Mouse (Mus musculus): ENCODE results near the gene Nccrp1.
A peak's percentile ranks its signal among the peaks of the same experiment; 100 is the strongest.
"Not testable (repeated sequence)": the region's sequence is repeated elsewhere in the genome, so short reads cannot be mapped to it uniquely, and the experiment has no call there.

The Nccrp1 gene

GRCm38 (mm10) chr7:28570291-28570981 is 23.4 kb upstream of the Nccrp1 start:
- DNase-seq (ENCODE audit: low spot score) = no peak

- DNase-seq (ENCODE audit: low spot score) = peak; percentile 87
These were observed 21.2 kb upstream of the Nccrp1 start for GRCm38 (mm10) chr7:28568253-28568652.

GRCm38 (mm10) chr7:28567539-28567938 is 20.5 kb upstream of the Nccrp1 start:
- DNase-seq (ENCODE audit: low spot score) = no peak

GRCm38 (mm10) chr7:28565407-28565806 is 18.4 kb upstream of the Nccrp1 start:
- no peak for DNase-seq (ENCODE audit: low spot score)

GRCm38 (mm10) chr7:28562951-28563350 is 15.9 kb upstream of the Nccrp1 start:
- no peak for DNase-seq (ENCODE audit: low spot score)

GRCm38 (mm10) chr7:28562371-28562770 is 15.3 kb upstream of the Nccrp1 start:
- DNase-seq (ENCODE audit: low spot score) = no peak

GRCm38 (mm10) chr7:28561967-28562366 is 14.9 kb upstream of the Nccrp1 start:
- DNase-seq (ENCODE audit: low spot score) = no peak

GRCm38 (mm10) chr7:28560856-28561255 is 13.8 kb upstream of the Nccrp1 start:
- DNase-seq (ENCODE audit: low spot score) = no peak

- no peak for DNase-seq (ENCODE audit: low spot score)
These were observed 11.4 kb upstream of the Nccrp1 start for GRCm38 (mm10) chr7:28558486-28558885.

- no peak for DNase-seq (ENCODE audit: low spot score)
These were observed 10.7 kb upstream of the Nccrp1 start for GRCm38 (mm10) chr7:28557708-28558107.

- DNase-seq (ENCODE audit: low spot score) = no peak
These were observed 10.0 kb upstream of the Nccrp1 start for GRCm38 (mm10) chr7:28557069-28557468.

GRCm38 (mm10) chr7:28555939-28556535 is 9.0 kb upstream of the Nccrp1 start:
- DNase-seq (ENCODE audit: low spot score) = peak; percentile 35

- no peak for DNase-seq (ENCODE audit: low spot score)
These were observed 6.0 kb upstream of the Nccrp1 start for GRCm38 (mm10) chr7:28553076-28553475.

GRCm38 (mm10) chr7:28547628-28548027 is 574 bp upstream of the Nccrp1 start:
- DNase-seq (ENCODE audit: low spot score) = no peak

GRCm38 (mm10) chr7:28546649-28547048 is 405 bp downstream of the Nccrp1 start:
- peak; percentile 47 for DNase-seq (ENCODE audit: low spot score)

- no peak for DNase-seq (ENCODE audit: low spot score)
These were observed 1.2 kb downstream of the Nccrp1 start for GRCm38 (mm10) chr7:28545891-28546210.

- DNase-seq (ENCODE audit: low spot score) = peak; percentile 55
These were observed 1.8 kb downstream of the Nccrp1 start for GRCm38 (mm10) chr7:28545048-28545890.

GRCm38 (mm10) chr7:28544051-28544601 is 2.9 kb downstream of the Nccrp1 start:
- DNase-seq (ENCODE audit: low spot score) = peak; percentile 27

- no peak for DNase-seq (ENCODE audit: low spot score)
These were observed 6.5 kb downstream of the Nccrp1 start, which contains the start of gene Sycn for GRCm38 (mm10) chr7:28540526-28540925. Gene Sycn (plus strand): TSS chr7:28540885.

GRCm38 (mm10) chr7:28538886-28539285 is 8.2 kb downstream of the Nccrp1 start:
- DNase-seq (ENCODE audit: low spot score) = not testable (repeated sequence)

- DNase-seq (ENCODE audit: low spot score) = no peak
These were observed 15.0 kb downstream of the Nccrp1 start for GRCm38 (mm10) chr7:28532005-28532404.

GRCm38 (mm10) chr7:28527922-28528719 is 18.9 kb downstream of the Nccrp1 start:
- DNase-seq (ENCODE audit: low spot score) = peak; percentile 83

Data from retina, embryonic 14.5 days (tissue).